Mouse (Mus musculus) spleen, adult 2 months (tissue): ENCODE measurements around the gene Mars. TPM values are rescaled to one million over a fixed set of nuclear protein-coding genes. Genes with fewer than 3 reads are reported as not detected.

Source experiments
- DNase-seq, 2 experiments: peaks; one replicate each; pipeline versions ENCODE4 v3.0.0 to v3.0.0-alpha.2; 2012 to 2021; ENCODE audit warnings: low spot score in 2 of 2, low read depth in 1 of 2
- H3K27ac ChIP-seq: fragments of 200-500 bp; 2 replicates; pipeline ENCODE4 v1.5.1; 2012; ENCODE audit warnings: low read length, inconsistent platforms; ENCODE audit not compliant: insufficient read depth
- H3K27me3 ChIP-seq: fragments of 200-500 bp; 2 replicates; pipeline ENCODE4 v1.6.1; 2012; ENCODE audit warnings: mild to moderate bottlenecking, moderate library complexity, low read length, inconsistent platforms; ENCODE audit not compliant: control insufficient read depth, insufficient read depth
- H3K36me3 ChIP-seq: fragments of 200-500 bp; 2 replicates; pipeline ENCODE4 v1.6.1; 2012; ENCODE audit warnings: mild to moderate bottlenecking, low read length, inconsistent platforms; ENCODE audit not compliant: control insufficient read depth, insufficient read depth
- H3K4me1 ChIP-seq: fragments of 200-500 bp; 2 replicates; pipeline ENCODE4 v1.6.1; 2011; ENCODE audit warnings: inconsistent platforms; ENCODE audit not compliant: control insufficient read depth, insufficient read depth, insufficient read length
- H3K4me3 ChIP-seq: fragments of 200-500 bp; 2 replicates; pipeline ENCODE4 v1.5.1; 2011; ENCODE audit warnings: mild to moderate bottlenecking, inconsistent platforms; ENCODE audit not compliant: insufficient read depth, insufficient read length; ENCODE audit errors: extremely low read depth
- CTCF ChIP-seq: fragments of 200-500 bp; IDR thresholded peaks from 2 replicates; pipeline ENCODE4 v1.5.1; 2011; ENCODE audit warnings: mild to moderate bottlenecking, inconsistent platforms; ENCODE audit not compliant: insufficient read depth, insufficient read length, insufficient replicate concordance; ENCODE audit errors: extremely low read depth
- POLR2A ChIP-seq: fragments of 200-500 bp; IDR thresholded peaks from 2 replicates; pipeline ENCODE4 v1.6.1; 2011; ENCODE audit warnings: low read depth, low read length, inconsistent platforms
- WGBS: fragments of 180-500 bp; shearing (Covaris S2); methylation state at CpG from one replicate; pipeline ENCODE4 v1.1.7; 2018; 5-methylcytosine and 5-hydroxymethylcytosine counted together
- polyA plus RNA-seq: library from polyadenylated mRNA; depleted of rRNA; stranded (reverse); fragments of >200 nt; gene quantifications from 2 replicates; pipeline ENCODE4 v1.2.3, GENCODE M21; 2012

Mars gene
- polyA plus RNA-seq, 1 experiment, result 33.2 TPM

- Histone ChIP-seq H3K36me3 (peaks cover 23% of the 10 kb centered on the region), H3K27ac (peak overlapping the region; percentile 92), H3K4me3 (peak overlapping the region; percentile 87), H3K4me1 (peaks cover 17% of the 10 kb centered on the region; the same call in 1 of the 2 replicates), H3K27me3 (no peaks in the 10 kb centered on the region)
- peak; percentile 32 to 47 for DNase-seq
- no peak for TF ChIP-seq CTCF
- TF ChIP-seq POLR2A, result no peak
- 3% methylated on average over 19 of the region's 19 CpGs for WGBS
Observed at GRCm38 (mm10) chr10:127290930-127291880, 20.4 kb downstream of the Mars start.

DNA sequence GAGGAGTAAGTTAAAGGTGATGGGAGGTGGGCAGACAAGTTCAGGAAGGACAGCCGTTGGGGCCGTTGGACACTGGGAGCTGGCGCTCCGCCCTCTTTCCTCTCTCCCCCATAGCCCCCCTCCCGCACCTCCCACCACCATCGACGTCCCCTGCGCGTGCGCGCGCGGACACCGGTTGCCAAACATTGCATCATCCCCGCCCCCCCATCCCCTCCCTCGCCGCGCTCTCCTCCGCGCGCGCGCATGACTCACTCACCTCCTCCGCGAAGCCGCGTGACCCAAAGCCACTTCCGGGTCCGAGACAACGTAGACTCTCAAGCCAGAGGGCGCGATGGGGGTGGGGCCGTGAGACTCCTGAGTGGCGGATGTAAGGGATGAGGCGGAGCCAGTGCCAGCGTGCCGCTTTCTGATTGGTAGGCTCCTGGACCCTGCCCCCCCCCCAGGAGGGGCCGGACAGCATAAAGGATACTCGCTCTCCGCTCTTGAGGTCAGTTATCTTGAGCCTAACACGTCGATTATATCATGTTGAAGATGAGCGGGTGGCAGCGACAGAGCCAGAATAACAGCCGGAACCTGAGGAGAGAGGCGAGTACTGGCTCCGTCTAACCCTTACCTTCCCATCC is 21.2 kb downstream of the Mars start:
- no peak for TF ChIP-seq CTCF
- peak; percentile 97 for TF ChIP-seq POLR2A
- Histone ChIP-seq H3K4me3 (peak overlapping the region; percentile 87), H3K4me1 (peaks cover 17% of the 10 kb centered on the region; the same call in 1 of the 2 replicates), H3K27me3 (no peaks in the 10 kb centered on the region), H3K27ac (peak overlapping the region; percentile 92), H3K36me3 (peaks cover 23% of the 10 kb centered on the region)
- peak; percentile 99 to 100 for DNase-seq
- under 1% methylated on average over 44 of the region's 47 CpGs for WGBS

DNA sequence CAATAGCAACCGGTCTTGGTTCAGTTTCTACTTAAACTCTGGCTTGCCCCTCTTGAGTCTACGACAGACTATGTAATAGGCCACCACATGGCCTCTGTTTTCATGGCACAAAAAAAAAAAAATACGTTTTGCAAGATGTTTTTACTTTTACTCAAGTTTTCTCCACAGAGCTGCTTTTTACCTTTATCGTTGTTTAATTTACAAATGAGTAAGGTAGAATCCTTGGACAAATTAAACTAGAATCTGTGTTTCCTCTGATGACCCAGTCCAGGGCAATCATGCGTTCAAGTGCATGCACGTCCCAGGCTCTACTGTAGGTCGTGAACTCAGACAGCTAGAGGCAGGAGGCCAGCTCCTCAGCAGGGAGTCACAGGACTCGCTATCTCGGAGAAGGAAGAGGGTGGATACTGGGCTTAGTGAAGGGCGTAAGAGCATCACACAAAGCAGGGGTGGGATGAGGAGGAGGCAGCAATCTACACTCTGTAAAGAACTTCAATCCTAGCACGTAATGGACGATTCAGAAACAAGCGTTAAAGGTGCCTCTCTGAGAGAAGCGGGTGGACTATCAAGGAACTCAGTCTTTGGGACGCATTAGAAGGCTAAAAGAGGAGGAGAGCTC is 21.9 kb downstream of the Mars start:
- H3K4me1 ChIP-seq, result peaks cover 17% of the 10 kb centered on the region; the same call in 1 of the 2 replicates
- no peaks in the 10 kb centered on the region for H3K27me3 ChIP-seq
- peak; percentile 29 to 57 for DNase-seq
- TF ChIP-seq POLR2A (no peak), CTCF (no peak)
- H3K4me3 ChIP-seq, result peak overlapping the region; percentile 80
- 2% methylated on average over 15 of the region's 15 CpGs for WGBS
- peaks cover 21% of the 10 kb centered on the region for H3K36me3 ChIP-seq
- peak overlapping the region; percentile 92 for H3K27ac ChIP-seq

- DNase-seq, result peak; percentile 82 to 90
- H3K36me3 ChIP-seq, result peaks cover 23% of the 10 kb centered on the region
- WGBS, result under 1% methylated on average over 37 of the region's 65 CpGs
- no peaks in the 10 kb centered on the region for H3K27me3 ChIP-seq
- H3K4me3 ChIP-seq, result peak within 1 kb of the TSS; percentile 80
- H3K4me1 ChIP-seq, result peaks cover 17% of the 10 kb centered on the region; the same call in 1 of the 2 replicates
- TF ChIP-seq POLR2A (peak; percentile 19), CTCF (no peak)
- H3K27ac ChIP-seq, result peak within 1 kb of the TSS; percentile 92
Observed at GRCm38 (mm10) chr10:127288800-127289572, 22.6 kb downstream of the Mars start, which contains the start of gene Mbd6. Gene Mbd6, minus strand, starts transcription at chr10:127289018.

GRCm38 (mm10) chr10:127288328-127288799 is 23.2 kb downstream of the Mars start:
- Histone ChIP-seq H3K4me1 (peaks cover 17% of the 10 kb centered on the region; the same call in 1 of the 2 replicates), H3K27ac (peak overlapping the region; percentile 92), H3K4me3 (peak overlapping the region; percentile 80), H3K36me3 (peaks cover 29% of the 10 kb centered on the region), H3K27me3 (no peaks in the 10 kb centered on the region)
- under 1% methylated on average over 22 of the region's 28 CpGs for WGBS
- DNase-seq, result peak in 1 of 2 experiments; percentile 46
- TF ChIP-seq CTCF (no peak), POLR2A (no peak)

- peaks cover 17% of the 10 kb centered on the region; the same call in 1 of the 2 replicates for H3K4me1 ChIP-seq
- DNase-seq, result no peak
- H3K27ac ChIP-seq, result peak overlapping the region; percentile 65
- 2% methylated on average over 3 of the region's 3 CpGs for WGBS
- H3K27me3 ChIP-seq, result no peaks in the 10 kb centered on the region
- H3K4me3 ChIP-seq, result peak overlapping the region; percentile 80
- peaks cover 33% of the 10 kb centered on the region for H3K36me3 ChIP-seq
- TF ChIP-seq POLR2A (no peak), CTCF (no peak)
Observed at GRCm38 (mm10) chr10:127287936-127288293, 23.7 kb downstream of the Mars start.
